Mouse (Mus musculus) mesoderm, embryonic 11.5 days (tissue): ENCODE measurements around the gene Gm3285.

Experiments used
- DNase-seq: peaks from one replicate; pipeline ENCODE4 v3.0.0-alpha.2; 2012; ENCODE audit warnings: low read depth, low spot score

Gene Gm3285

DNA sequence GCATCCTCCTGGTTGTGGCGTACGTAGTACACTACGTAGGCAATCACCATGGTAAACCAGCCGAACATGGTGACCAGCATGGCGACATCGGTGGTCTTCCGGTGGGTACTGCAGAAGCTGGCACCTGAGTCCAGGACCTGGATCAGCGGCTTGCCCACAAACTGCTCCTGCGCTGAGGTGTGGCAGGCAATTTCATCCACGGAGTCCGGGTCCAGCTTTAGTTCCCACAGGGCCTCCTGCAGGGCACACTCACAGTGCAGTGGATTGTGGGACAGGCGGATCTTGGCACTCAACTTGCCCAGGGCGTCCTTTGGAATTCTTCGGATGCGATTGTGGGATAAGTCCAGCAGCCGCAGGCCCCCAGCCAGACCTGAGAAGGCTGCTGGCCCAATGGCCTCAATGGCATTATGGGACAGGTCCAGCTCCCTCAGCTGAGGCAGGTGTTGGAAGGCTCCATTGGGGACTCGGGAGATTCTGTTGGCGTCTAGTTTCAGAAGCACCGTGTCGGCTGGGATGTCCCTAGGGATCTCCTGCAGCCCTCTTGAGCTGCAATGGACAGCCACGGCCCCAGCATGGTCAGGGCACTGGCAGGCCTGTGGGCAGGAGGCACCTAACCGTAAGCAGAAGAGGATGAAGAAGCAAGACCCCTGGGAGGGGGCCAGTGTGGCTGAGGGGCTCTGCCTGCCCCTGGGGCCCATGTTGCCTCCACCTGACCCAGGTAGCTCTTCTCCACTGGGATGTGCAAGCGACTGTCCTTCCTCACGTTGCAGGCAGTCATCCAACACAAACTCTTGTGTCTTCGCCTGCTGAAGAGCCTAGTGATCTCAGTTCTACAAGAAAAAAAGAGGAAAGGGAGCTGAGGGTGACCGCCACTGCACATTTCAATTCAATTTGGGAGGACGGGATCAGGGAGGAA lies 39.4 kb downstream of the Gm3285 start:
- no peak for DNase-seq

DNA sequence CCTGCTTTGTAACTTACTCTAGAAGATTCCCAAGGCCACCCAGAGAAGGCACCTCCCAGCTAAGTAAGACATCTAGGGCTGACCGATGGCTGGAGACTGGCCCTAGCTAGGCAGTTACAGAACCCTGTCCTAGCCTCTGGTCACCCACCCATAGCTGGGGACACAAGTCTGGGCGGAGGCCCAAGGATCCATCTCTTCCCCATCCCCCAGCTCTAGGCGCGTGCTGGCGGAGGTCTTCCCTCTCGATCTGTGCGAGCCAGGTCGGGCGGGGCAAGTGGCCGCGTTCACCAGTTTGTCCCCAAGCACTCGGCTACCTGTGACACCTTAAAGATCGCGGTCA lies 40.1 kb downstream of the Gm3285 start:
- DNase-seq, result no peak

DNA sequence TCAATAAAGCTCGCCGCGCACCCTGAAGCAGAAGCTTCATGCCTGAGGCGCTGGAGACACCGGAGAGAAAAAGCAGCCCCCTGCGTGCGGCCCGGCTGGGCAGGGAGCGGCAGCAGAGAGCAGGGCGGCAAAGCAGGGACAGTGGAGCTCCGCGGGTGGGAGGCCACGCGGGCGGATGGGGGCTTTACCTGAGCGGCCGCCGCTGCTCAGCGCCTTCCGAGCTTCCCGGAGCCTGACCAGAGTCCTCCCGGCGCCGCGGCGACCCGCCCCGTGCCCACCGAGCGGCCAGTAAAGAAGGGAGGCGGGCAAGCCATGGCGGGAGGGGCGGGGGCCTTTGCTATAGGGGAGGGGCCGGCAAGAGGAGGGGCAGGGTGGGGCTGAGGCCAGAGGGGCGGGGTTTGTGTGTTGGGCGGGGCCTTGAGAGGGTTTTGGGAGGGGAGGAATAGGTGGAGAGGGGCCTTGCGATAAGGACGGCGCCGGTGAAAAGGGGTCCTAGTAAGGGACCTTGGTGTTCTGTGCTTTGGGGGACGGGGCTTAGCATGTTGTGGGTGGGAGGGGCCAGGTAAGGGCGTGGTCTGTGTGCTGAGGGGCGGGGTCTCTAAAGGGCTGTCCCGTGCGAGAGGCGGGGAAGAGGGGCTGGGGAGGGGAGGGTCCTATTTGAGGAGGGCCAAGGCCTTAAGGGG lies 40.6 kb downstream of the Gm3285 start, which contains the start of gene Lrrc3:
Gene Lrrc3 (minus strand): TSS at position 326 of the 683 bp plus-strand sequence.
- peak; percentile 58 for DNase-seq

DNA sequence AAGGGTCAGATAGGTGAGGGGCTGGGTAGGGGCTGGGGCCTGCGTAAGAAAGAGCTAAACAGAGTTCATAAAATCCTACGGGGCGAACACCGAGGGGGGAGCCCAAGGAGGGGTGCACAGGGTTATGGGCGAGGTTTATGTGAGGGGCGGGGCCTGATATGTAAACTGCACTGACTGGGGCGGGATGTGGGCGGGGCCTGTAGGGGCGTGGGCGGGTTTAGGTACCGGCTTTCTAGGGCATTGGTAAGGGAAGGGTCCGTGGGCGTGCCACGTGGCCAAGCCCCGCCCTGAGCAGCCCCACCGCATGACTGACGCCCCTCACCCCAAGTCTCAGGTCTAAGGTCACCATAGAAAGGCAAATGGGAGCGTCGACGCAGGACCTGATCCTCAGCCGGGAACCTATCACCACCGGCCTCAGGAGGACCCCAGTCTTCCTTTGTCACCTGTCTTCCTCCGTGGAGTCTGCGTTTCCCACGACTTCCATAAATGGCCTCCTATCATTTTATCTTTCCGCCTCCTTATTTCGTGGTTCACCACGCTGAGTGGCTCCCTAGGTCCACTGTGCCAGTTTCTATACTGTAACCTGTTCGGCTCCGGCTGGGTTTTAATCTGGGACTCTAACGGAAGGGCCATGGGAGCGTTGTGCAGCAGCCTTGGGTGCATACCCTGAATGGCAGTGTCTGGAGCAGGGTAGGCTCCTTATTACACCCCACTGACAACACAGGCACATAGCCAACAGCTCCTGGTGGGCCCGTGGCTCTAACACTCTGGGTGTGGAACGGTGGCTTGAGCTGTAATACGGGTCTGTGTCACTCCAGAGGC lies 41.3 kb downstream of the Gm3285 start:
- peak; percentile 73 for DNase-seq
